Mouse (Mus musculus) brain, adult 2 months (tissue): Measurements from ENCODE around the gene Pdgfb.
A peak's percentile ranks its signal among the peaks of the same experiment; 100 is the strongest.

Experiments used
- DNase-seq: peaks from one replicate; pipeline ENCODE4 v3.0.0; 2011; ENCODE audit warnings: low read depth, low spot score

Pdgfb gene

DNA sequence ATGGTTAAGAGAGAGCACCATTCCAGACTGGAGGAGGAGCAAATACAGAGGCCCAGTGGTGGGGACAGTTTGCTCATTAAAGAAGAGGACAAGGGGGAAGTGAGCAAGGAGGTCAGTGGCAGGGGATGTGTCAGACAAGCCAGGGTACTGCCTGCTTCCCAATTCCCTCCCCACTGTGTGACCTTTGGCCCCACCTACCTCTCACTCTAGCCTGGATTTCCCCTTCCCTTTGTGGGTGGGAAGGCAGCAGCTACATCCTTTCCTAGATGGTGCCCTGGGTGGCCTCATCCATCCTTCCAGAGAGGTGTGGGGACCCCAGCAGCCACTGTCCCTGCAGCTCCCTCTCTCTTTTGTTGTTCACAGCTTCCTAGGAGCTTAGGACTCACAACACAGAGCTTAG is 20.1 kb upstream of the Pdgfb start:
- no peak for DNase-seq

DNA sequence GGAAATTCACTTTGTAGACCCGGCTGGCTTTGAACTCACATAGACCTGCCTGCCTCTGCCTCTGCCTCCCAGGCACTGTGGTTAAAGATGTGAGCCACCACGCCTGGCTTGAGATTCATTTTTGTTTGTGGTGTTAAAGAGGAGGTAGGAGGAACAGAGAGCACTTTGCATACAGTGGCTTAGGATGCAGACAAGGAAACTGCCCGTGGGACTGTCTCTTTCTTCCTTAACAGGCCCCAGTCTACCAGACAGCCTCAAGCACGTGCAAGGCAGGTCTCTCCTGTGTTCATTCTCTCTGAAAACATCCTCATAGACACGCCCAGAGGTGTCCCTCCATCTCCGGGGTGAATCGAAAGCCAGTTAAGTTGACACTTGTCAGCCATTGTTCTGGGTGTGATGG is 19.6 kb upstream of the Pdgfb start:
- no peak for DNase-seq

DNA sequence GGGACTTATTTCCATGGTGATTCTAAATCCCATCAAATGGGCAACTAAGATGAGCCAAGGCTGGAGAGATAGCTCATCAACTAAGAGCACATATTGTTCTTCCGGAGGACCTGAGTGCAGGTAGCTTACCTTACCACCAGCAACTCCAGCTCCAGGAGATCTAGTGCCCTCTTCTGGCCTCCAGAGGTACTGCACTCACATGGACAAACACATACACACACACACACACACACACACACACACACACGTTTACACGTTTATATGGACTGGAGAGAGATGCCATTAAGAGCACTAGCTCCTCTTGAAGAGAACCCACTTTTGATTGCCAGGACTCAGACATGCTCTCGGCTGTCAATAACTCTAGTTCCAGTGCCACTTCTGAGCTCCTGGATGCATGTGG is 16.4 kb upstream of the Pdgfb start:
- DNase-seq: no peak

DNA sequence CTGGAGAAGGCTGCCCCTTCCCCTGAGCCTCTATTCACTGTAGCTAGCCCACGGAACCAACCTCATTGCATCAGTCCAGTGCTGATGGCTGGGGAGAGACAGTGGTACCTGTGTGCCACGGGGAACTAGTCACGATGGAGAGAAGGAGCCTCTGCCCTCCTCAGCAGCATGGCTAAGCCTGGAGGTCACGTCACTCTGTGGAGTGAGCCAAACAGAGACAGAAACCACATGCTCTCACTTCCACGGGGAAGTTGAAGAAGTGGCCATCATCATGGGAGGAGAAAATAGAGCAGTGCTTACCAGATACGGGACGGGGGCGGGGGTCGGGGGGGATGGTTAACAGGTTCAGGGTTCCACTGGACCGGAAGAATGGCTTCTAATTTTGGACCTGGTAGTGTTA is 15.6 kb upstream of the Pdgfb start:
- peak; percentile 36 for DNase-seq

DNA sequence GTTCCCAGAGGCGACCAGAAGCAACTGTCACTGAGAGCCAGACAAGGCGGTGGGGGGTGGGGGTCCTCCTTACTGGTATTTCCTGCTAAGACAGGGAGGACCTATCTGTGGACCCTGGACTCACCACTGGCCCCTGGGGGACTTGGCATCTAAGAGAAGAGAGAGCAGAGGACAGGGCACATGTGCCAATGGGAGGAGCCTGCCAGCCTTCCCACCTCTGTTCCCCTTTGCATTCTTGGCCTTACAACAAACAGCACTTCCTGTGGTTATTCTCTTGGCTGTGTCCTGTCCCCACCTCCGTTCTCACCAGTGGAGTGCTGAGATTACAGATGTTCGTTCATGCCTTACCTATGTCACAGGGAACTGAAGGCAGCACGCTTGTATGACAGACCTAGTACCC is 14.1 kb upstream of the Pdgfb start:
- no peak for DNase-seq

- no peak for DNase-seq
Measured at GRCm38 (mm10) chr15:80026689-80027353, 12.0 kb upstream of the Pdgfb start.

- no peak for DNase-seq
Measured at GRCm38 (mm10) chr15:80026061-80026460, 11.3 kb upstream of the Pdgfb start.

- DNase-seq: peak; percentile 31
Measured at GRCm38 (mm10) chr15:80025615-80026014, 10.8 kb upstream of the Pdgfb start.

DNA sequence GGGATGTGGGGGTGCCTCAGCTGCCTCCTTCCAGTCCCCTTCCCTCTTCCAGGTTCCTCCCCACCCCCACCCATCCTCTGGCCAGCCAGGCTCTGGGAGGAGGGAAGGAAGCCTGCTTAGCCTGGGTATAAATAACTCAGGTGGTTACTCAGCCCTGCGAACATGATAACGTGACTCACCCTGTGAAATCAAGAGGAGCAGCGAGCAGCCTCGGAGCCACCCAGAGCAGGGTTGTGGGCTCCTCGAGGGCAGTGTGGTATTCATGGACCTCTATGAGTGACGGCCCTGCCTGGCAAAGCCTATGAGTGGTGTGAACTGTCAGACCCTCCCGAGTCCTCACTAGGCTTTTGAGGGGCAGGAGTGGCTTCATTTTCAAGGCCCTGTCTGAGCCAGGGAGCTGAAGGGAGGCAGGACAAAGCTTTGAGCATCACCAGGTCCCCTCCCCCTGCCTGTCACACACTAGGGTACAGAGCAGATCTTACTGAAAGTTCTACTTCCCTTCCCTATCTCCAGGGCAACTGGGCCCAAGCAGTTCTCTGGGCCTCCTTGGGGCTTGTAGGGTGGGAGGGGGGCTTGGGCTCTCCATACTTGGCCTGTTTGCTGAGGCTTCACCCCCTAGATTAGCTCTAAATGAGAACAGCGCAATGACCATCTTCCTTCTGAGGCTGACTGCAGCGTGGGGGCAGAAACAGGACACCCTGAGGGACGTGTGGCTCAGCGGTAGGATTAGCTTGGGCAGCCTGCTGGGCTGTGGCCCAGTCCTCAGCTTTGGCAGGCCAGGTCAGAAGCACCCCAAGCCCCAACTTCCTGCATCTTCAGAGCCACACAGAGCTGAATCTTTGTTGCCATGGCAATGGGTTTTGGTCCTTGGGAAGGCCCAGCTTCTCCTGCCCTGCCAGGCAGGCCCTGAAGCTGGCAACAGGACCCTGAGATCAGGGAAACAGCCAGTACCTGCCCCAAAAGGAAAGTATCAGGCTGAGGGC is 9.8 kb upstream of the Pdgfb start:
- peak; percentile 87 for DNase-seq

DNA sequence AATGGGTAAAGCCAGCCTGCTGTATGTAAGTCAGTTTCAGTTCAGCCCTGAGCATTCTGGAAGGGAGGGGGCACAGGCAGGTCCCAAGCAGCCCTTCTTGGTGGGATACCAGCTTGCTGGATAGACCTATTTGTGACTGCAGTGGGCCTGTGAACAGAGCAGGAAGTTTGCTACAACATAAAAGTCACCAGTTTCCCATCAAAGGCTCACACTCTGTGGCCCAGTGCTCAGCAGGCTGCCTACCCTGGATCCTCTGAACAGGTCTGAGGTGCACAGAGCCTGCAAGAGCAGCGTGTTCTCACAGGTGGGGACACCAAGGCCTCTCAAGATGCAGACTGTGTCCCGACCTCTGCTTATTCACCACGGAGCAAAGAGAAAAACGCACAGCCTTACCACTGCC is 5.7 kb upstream of the Pdgfb start:
- DNase-seq: no peak

- DNase-seq: no peak
Measured at GRCm38 (mm10) chr15:80019625-80020024, 4.8 kb upstream of the Pdgfb start.

GRCm38 (mm10) chr15:80019220-80019619 is 4.4 kb upstream of the Pdgfb start:
- DNase-seq: peak; percentile 84

DNA sequence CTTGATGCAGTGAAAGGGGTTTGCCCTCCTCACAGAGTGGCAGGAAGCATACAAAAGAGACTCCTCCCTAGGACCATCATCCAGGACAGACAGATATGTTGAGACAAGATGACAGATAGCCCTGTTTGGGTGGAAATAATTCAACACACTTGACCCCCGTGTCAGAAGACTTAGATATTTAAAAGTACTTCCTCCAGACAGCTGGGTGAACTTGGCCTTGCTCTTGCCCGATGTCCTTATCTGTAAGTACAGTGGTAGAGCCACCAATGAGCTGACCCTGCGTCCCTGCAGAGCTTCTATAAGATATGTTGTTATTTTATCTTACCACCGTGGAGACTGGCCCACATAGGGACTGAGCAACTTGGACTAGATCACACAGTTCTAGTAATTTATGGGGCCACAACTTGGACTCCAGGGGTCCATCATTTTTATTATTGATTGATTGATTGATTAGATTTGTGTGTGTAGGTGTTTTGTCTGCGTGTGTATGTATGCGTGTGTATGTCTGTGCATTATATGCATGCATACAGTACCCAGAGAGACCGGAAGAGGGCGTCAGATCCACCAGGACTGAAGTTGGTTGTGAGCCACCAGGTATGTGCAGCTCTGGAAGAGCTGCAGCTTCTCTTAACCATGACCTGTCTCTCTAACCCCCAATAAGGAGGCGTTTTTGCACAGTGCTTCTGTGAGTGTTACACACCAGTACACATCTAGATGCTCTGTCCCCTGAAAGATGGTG is 2.0 kb upstream of the Pdgfb start:
- no peak for DNase-seq

DNA sequence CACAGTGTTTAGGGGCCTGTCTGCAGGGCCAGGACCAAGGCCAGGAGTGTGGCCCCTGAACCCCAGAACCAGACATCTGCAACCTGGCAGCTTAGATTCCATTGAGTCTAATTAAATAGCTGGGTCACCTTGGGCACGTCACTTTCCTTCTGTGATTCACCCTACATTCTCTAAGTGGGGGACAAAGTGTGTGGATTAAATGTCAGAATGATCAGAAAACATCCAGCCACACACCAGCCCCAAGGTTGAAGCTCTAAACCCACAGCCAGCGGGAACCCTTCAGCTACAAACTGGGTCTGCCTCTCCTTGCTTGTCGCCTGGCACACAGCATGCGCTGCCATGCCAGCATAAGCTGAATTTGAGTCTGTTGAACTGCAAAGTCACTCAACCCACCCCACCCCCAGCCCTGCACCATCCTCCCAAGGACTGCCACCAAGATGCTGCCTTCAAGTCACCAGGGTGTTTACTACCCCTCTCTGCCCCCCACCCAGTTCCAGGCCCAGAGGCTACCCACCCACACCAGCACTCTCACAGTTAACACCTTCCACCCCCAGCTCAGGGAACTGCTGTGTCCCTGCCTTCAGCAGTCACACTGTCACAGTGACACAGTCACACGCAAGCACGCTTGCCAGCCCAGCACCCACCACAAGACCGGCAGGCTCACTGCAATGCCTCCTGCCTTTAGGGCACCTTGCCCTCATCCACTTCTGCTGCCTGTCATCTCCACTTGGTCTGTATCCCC is 605 bp upstream of the Pdgfb start:
- DNase-seq: peak; percentile 89

DNA sequence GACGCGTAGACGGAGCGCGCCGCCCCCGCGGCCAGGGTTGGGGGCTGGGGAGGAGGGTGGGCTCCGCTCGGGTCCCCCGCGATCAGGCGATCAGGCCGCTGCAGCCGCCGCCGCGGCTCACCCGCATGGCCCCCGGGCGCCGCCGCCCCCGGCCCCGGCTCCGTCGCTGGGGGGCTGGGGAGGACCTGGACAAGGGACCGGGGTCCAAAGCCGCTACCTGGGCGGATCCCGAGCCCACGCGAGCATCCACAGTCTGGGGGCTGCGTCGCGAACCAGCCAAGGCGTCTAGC is 801 bp downstream of the Pdgfb start:
- no peak for DNase-seq

- no peak for DNase-seq
Measured at GRCm38 (mm10) chr15:80013256-80014030, 1.3 kb downstream of the Pdgfb start.

DNA sequence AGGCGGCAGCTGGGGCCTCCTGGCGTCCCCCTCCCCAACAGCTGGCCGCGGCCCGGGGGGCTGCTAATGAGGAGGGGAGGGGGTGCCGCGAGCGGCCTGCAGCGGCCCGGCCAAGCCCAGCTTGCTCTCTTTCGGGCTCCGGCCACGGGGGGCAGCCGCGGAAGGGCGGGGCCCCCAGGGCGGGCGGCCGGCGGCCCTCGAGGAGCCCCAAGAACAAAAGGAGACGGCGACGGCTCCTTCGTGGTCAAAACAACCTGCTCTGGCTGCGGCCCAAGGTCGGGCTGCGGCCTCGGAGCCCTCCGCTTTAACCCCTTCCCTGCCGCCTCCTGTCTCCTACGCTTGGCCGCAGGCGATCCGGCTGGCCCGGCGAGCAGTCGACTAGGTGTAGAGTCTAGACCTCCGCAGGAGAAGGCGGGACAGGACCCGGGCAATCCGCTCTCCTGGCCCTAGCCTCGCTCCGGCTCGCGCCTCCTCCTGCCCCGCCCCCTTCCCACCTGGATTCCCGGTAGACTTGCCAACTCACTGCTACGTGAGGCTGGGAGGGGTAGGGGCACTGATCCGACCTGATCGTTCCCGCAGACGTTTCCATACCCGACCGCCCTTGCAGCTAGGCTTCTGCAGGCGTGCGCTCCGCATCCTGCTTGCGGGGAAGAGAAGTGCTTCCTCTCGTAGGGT is 2.1 kb downstream of the Pdgfb start:
- peak; percentile 89 for DNase-seq

- DNase-seq: peak; percentile 96
Measured at GRCm38 (mm10) chr15:80011778-80012526, 2.8 kb downstream of the Pdgfb start.

- DNase-seq: peak; percentile 65
Measured at GRCm38 (mm10) chr15:80011194-80011593, 3.6 kb downstream of the Pdgfb start.

DNA sequence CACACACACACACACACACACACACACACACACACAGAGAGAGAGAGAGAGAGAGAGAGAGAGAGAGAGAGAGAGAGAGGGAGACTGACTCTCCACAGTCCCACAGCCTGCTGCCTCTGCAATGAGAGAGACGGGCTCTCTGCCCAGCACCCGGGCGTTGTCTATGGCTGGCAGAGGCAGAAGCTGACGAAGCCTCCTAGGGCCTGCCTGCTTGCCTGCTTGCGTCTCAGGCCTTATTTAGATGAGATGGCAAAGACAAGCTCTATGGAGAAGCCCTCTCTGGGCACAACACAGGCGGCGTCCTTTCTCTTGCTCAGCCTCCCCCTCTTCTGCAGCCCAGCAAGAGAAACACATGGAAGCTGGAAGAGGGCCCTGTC is 4.6 kb downstream of the Pdgfb start:
- DNase-seq: peak; percentile 86
